Mouse (Mus musculus): Measurements from ENCODE around the gene March4.

DNA sequence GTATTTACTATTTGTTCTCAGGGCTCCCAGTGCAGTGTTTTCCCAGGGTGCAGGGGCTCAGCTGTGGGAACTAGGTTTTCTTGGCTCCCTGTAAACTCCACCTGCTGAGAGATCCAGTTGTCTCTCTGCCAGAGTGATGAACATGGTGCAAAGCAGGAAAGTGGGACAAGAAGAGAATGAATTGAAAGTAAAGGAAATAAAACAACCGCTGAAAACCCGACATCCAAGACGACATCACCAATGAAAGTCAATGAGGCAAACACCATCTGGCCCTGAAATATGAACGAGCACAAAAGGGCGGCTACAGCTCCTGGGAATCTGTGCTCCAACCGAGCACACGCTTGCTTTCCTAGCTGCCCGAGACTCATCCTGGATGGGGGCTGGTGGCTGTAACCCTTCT, 122.6 kb downstream of the March4 start:
- TF ChIP-seq POLR2A (IDR thresholded peaks at IDR 0.05; ENCODE audit: low read depth, low read length) (no peak), CTCF (IDR thresholded peaks at IDR 0.05; ENCODE audit: extremely low read depth, insufficient read depth, insufficient read length, insufficient replicate concordance) (no peak)

Measured in spleen, adult 2 months (tissue).